Mouse (Mus musculus) forebrain, postnatal 0 days (tissue): ENCODE measurements at regions not wholly inside any gene's neighbourhood (a gene's known extent, or its start where the extent isn't known, plus 50 kb on each side); places are given as distances from the start of the nearest gene placed in this dataset.
A peak's percentile ranks its signal among the peaks of the same experiment; 100 is the strongest.

Experiments
- ATAC-seq: fragments of 200-750 bp; cut with Nextera tagmentation; 2 replicates; pipeline ENCODE4 v1.8.0; 2017; ENCODE audit warnings: mild to moderate bottlenecking, moderate library complexity
- DNase-seq: peaks from one replicate; pipeline ENCODE4 v3.0.0-alpha.2; 2015
- H3K27ac ChIP-seq: fragments of 300-500 bp; sonication (generic); 2 replicates; pipeline ENCODE4 v1.5.1; 2014; ENCODE audit warnings: low read depth, mild to moderate bottlenecking, antibody characterized with exemption, low read length, moderate library complexity, mixed read lengths
- H3K27me3 ChIP-seq: fragments of 300-500 bp; sonication (generic); 2 replicates; pipeline ENCODE4 v1.6.1; 2014; ENCODE audit warnings: mild to moderate bottlenecking, low read length, mixed read lengths; ENCODE audit not compliant: insufficient read depth
- H3K36me3 ChIP-seq: fragments of 300-500 bp; sonication (generic); 2 replicates; pipeline ENCODE4 v1.6.1; 2014; ENCODE audit warnings: mild to moderate bottlenecking, moderate library complexity; ENCODE audit not compliant: insufficient read depth
- H3K4me1 ChIP-seq: fragments of 300-500 bp; sonication (generic); 2 replicates; pipeline ENCODE4 v1.6.1; 2014; ENCODE audit warnings: antibody characterized with exemption; ENCODE audit not compliant: insufficient read depth
- H3K4me2 ChIP-seq: fragments of 300-500 bp; sonication (generic); 2 replicates; pipeline ENCODE4 v1.6.1; 2014; ENCODE audit warnings: low read depth, mild to moderate bottlenecking, moderate library complexity
- H3K4me3 ChIP-seq: fragments of 300-500 bp; sonication (generic); 2 replicates; pipeline ENCODE4 v1.5.1; 2014; ENCODE audit warnings: low read depth, low read length, mixed read lengths
- H3K9ac ChIP-seq: fragments of 300-500 bp; sonication (generic); 2 replicates; pipeline ENCODE4 v1.6.1; 2014; ENCODE audit warnings: mild to moderate bottlenecking
- H3K9me3 ChIP-seq: fragments of 300-500 bp; sonication (generic); 2 replicates; pipeline ENCODE4 v1.6.1; 2016; ENCODE audit warnings: low read length
- CTCF ChIP-seq: sonication (generic); IDR thresholded peaks from 2 replicates; pipeline ENCODE4 v1.5.1; 2016; ENCODE audit warnings: antibody characterized with exemption, control low read depth, low read depth
- WGBS: fragments of 180-500 bp; shearing (Covaris S2); extraction: QIAGEN DNeasy Blood & Tissue Kit; methylation state at CpG from one replicate; pipeline ENCODE4 v1.1.7; 2014; 5-methylcytosine and 5-hydroxymethylcytosine counted together

DNA sequence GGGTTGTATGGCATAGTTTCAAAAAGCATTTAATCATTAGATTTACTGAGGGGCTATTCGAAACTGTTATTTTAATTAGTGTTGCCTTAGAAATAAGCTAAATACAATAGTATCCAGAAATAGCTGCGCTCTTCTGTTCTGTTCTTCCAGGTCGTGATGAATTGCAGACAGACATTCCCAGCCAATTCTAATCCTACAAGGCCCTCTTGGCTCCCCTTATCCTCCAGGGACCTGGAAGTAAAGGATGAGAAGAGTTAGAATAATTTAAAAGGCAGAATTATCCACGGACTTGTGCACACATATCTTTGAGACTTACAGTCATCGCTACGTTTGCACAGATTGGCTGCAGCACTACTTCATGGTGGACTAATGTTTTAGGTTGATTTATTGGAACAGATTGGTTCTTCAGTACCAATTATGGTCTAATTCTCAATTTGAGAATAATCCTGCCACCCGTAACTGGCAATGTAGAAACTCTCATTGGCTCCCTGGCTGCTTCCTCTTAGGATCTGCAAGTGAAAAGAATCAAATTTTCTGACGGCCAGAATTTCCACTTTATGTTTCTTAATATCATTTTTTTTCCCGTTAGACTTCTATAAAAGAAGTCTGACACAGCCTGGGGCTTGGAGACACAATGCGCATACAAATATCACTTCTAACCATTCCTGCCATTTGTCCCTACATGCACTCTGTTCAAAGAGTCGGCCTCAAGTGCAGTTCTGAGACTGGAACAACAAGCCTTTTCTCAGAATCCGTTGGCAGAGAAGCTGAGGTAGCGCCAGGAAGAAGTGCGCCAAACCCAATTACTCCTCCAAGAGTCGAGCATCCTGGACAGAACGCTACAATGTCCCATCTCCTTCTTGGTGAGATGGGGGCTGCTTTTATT is 225.4 kb downstream of the Dusp6 start:
- Histone ChIP-seq H3K27me3 (no peaks in the 10 kb centered on the region), H3K9ac (no peak overlapping the region), H3K9me3 (no peaks in the 10 kb centered on the region), H3K36me3 (no peaks in the 10 kb centered on the region), H3K4me1 (0 out of 2 replicates have a peak, but pooled peaks cover 6% of the 10 kb centered on the region), H3K27ac (peak overlapping the region; percentile 35; the same call in 1 of the 2 replicates), H3K4me3 (no peak overlapping the region), H3K4me2 (no peak overlapping the region)
- ATAC-seq (peak; percentile 72), DNase-seq (peak; percentile 48)
- TF ChIP-seq CTCF = no peak
- 43% methylated on average over 16 of the region's 16 CpGs for WGBS

DNA sequence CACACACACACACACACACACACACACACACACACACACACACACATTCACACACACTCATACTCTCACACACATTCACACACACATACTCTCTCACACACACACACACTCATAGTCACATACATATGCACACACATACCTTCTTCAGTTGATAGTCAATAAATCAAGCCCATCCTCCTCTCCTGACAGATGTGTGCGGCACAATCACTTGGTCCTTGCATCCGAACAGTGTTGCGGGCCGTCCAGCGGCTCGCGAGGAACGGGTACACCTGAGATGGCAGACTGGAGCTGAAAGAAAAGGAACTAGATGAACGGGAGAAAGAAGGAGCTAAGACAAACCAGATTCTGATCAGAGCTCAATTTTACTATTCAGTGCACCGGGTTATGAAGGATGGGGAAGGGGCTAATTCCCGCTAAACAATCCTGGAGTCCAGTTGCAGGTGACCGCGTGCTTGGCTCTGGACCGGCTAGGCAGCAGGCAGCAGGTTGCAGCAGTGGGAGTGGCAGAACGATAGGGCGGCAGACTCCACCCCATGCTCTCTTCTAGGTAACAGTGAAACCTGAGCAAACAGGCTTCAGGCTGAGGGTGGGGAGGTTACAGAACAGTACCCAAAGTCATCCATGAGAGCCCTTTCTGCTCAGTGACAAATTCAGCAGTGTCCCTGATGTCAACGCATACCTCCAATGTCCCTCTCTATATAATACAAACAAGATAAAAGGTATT is 247.8 kb downstream of the Csl start:
- no peaks in the 10 kb centered on the region for H3K27me3 ChIP-seq
- H3K4me1 ChIP-seq = no peaks in the 10 kb centered on the region
- no peak overlapping the region for H3K4me2 ChIP-seq
- ATAC-seq = no peak
- no peaks in the 10 kb centered on the region for H3K36me3 ChIP-seq
- no peak for DNase-seq
- no peak overlapping the region for H3K4me3 ChIP-seq
- no peak for TF ChIP-seq CTCF
- no peak overlapping the region for H3K9ac ChIP-seq
- 83% methylated on average over 17 of the region's 17 CpGs for WGBS
- no peaks in the 10 kb centered on the region for H3K9me3 ChIP-seq
- no peak overlapping the region for H3K27ac ChIP-seq

DNA sequence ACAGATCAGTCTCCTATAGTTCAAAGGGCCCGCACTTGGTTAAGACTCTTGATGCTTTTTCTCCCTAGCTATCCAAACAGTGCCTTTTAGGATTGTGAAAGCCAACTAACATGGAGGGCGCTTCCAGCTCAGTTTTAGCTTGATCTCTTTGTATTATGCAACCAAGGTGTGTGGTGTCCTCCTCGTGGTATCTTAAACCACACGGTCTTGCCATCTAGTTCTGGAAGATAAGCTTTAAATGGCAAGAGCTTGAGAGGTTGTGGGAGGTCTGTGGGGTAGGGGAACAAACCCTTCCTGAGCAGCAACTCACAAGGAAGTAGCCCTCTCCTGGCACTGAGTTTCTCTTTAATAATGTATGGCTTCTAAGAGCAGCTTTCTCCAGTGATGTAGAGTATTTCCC is 241.5 kb downstream of the Csl start:
- 94% methylated on average over 4 of the region's 4 CpGs for WGBS
- no peak for TF ChIP-seq CTCF
- no peak overlapping the region for H3K27ac ChIP-seq
- H3K9me3 ChIP-seq = no peaks in the 10 kb centered on the region
- no peaks in the 10 kb centered on the region for H3K36me3 ChIP-seq
- H3K4me1 ChIP-seq = no peaks in the 10 kb centered on the region
- ATAC-seq (no peak), DNase-seq (no peak)
- no peak overlapping the region for H3K9ac ChIP-seq
- H3K4me2 ChIP-seq = no peak overlapping the region
- H3K27me3 ChIP-seq = no peaks in the 10 kb centered on the region
- no peak overlapping the region for H3K4me3 ChIP-seq

DNA sequence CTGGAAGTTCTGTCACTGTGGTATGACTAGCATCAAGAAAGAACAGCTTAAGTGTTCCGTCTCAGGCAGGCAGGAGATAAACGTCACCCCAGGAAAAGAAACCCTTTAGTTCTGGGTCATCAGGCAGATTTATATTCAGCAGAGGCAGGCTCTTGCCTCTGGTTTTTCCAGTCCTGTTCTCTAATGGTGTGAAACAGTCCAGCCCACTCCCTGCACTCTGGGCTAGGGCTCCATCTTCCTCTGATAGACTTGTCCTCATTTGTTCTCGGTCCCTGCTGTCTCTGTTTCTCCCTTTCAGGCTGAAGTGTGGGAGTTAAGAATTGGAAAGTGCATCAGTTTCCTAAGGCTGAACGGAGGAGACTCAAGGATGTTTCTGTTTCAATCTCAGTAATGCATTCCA is 240.0 kb downstream of the Csl start:
- 35% methylated on average over 4 of the region's 4 CpGs for WGBS
- no peaks in the 10 kb centered on the region for H3K27me3 ChIP-seq
- DNase-seq (no peak), ATAC-seq (no peak)
- no peak overlapping the region for H3K4me3 ChIP-seq
- H3K4me2 ChIP-seq = no peak overlapping the region
- no peak for TF ChIP-seq CTCF
- H3K4me1 ChIP-seq = no peaks in the 10 kb centered on the region
- no peak overlapping the region for H3K9ac ChIP-seq
- no peaks in the 10 kb centered on the region for H3K9me3 ChIP-seq
- H3K36me3 ChIP-seq = no peaks in the 10 kb centered on the region
- H3K27ac ChIP-seq = no peak overlapping the region

DNA sequence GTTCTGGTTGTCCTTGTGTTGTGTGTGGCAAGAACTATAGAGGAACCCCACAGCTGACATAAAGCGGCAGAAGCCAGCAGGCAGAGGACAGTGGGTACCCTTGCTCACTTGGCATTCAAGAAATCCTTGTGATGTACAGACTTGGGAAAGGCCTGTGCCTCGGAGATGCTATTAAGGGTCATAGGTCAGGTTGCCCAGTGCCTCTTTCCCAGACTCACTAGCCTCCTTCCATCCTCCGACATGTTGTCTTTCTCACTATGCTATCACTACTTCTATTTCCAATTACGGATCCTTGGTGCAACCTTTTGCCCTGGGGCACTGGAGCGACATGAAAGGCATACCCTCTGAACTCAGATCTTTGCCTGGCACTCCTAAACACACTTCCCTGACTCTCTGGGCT is 235.6 kb downstream of the Csl start:
- no peaks in the 10 kb centered on the region for H3K27me3 ChIP-seq
- no peak for TF ChIP-seq CTCF
- no peak overlapping the region for H3K9ac ChIP-seq
- no peaks in the 10 kb centered on the region for H3K9me3 ChIP-seq
- H3K36me3 ChIP-seq = no peaks in the 10 kb centered on the region
- H3K27ac ChIP-seq = no peak overlapping the region
- H3K4me2 ChIP-seq = no peak overlapping the region
- H3K4me1 ChIP-seq = no peaks in the 10 kb centered on the region; the same call in 1 of the 2 replicates
- 85% methylated on average over 5 of the region's 5 CpGs for WGBS
- H3K4me3 ChIP-seq = no peak overlapping the region
- DNase-seq (no peak), ATAC-seq (no peak)

DNA sequence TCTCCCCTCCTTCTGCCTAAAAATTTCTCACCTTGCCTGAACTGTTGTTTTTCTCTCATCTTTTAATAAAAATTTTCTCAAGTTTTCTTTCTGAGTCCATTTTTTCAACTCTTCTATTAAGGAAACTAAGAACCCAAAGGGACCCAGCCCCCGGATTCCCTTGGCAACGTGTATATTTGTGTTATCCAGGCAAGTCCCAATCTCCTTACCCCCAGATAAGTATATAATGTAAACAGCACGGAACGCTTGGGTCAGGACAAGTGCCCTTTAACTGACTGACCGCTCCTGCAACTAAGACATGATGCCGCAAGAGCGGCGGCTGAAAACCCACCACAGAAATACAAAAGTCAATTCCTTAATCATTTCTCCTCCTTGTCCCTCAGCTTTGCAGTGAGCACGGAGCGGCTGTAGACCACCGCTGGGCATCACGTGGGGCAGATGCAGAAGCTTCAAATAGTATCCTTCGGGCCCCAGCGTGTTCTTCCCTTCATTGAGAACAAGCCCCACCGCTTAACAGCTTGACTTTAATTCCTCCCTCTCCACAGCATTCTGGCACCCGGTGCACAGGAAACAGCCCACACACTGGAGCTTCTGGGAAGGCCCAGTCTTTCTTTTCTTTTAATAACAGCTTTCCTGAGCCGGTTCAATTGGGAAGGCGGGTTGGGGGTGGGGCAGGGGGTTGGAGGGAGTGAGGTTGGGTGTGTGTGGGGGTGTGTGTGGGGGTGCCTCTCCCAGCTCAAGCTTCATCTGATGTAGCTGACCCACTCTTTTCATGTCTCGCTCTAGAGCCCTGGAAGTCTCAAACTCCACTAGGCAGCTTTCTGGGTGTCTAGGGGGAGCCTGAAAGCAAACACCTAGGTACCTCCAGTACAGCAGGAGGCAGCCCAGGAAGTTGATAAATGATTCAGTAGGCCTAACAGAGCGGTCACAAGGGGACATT is 234.9 kb downstream of the Csl start:
- no peaks in the 10 kb centered on the region for H3K27me3 ChIP-seq

More for the DNA sequence above, 234.9 kb downstream of the Csl start:
- Histone ChIP-seq H3K4me1 (no peaks in the 10 kb centered on the region; the same call in 1 of the 2 replicates), H3K4me3 (no peak overlapping the region), H3K27ac (peak overlapping the region; percentile 47; the same call in 1 of the 2 replicates), H3K36me3 (no peaks in the 10 kb centered on the region), H3K9ac (no peak overlapping the region), H3K9me3 (no peaks in the 10 kb centered on the region), H3K4me2 (no peak overlapping the region)
- no peak for TF ChIP-seq CTCF
- ATAC-seq (peak; percentile 81), DNase-seq (no peak)
- WGBS = 39% methylated on average over 20 of the region's 20 CpGs
